Mouse (Mus musculus) C2C12 (cell line): Measurements from ENCODE around the gene Ncbp3. TPM values are rescaled to one million over a fixed set of nuclear protein-coding genes. Genes with fewer than 3 reads are reported as not detected.

ENCODE experiments used
- H3K27me3 ChIP-seq: one replicate; pipeline ENCODE4 v1.6.1; 2011; ENCODE audit not compliant: control insufficient read depth, insufficient read depth, insufficient read length
- H3K36me3 ChIP-seq: one replicate; pipeline ENCODE4 v1.6.1; 2011; ENCODE audit not compliant: control insufficient read depth, insufficient read depth
- H3K4me3 ChIP-seq: one replicate; pipeline ENCODE4 v1.5.1; 2011; ENCODE audit warnings: mild to moderate bottlenecking, control low read depth; ENCODE audit not compliant: poor library complexity, insufficient read depth, severe bottlenecking
- H3K79me2 ChIP-seq: one replicate; pipeline ENCODE4 v1.6.1; 2011; ENCODE audit not compliant: control insufficient read depth, insufficient read depth
- H3K79me3 ChIP-seq: one replicate; pipeline ENCODE4 v1.6.1; 2011; ENCODE audit warnings: low read depth, control low read depth
- H3ac ChIP-seq: one replicate; pipeline ENCODE3; 2011; ENCODE audit warnings: low read depth; ENCODE audit not compliant: control insufficient read depth, insufficient read length
- CEBPB ChIP-seq: IDR thresholded peaks from one replicate; pipeline ENCODE4 v1.6.1; 2011; ENCODE audit warnings: low read depth, mild to moderate bottlenecking, control low read depth, moderate library complexity
- CTCF ChIP-seq: IDR thresholded peaks from one replicate; pipeline ENCODE4 v1.5.1; 2011; ENCODE audit not compliant: control insufficient read depth, insufficient read depth, insufficient read length
- FOSL1 ChIP-seq: IDR thresholded peaks from one replicate; pipeline ENCODE4 v1.8.0; 2011; ENCODE audit warnings: mild to moderate bottlenecking, low read length; ENCODE audit not compliant: poor library complexity, insufficient read depth, severe bottlenecking
- MAX ChIP-seq: IDR thresholded peaks from one replicate; pipeline ENCODE4 v1.6.1; 2011; ENCODE audit warnings: mild to moderate bottlenecking, control low read depth
- MYOD1 ChIP-seq: IDR thresholded peaks from one replicate; pipeline ENCODE4 v1.6.1; 2011; ENCODE audit warnings: low read depth; ENCODE audit not compliant: control insufficient read depth, insufficient read length
- MYOG ChIP-seq: IDR thresholded peaks from one replicate; pipeline ENCODE4 v1.6.1; 2011; ENCODE audit not compliant: control insufficient read depth, insufficient read length; ENCODE audit errors: extremely low read depth
- USF1 ChIP-seq: IDR thresholded peaks from one replicate; pipeline ENCODE4 v1.6.1; 2011; ENCODE audit warnings: low read depth, mild to moderate bottlenecking, control low read depth, moderate library complexity
- polyA plus RNA-seq: library from polyadenylated mRNA; unstranded; fragments of >200 nt; fragmentation: generic; extraction: Trizol; gene quantifications from one replicate; pipeline ENCODE4 v1.2.1, GENCODE M21; 2012; ENCODE audit warnings: missing spikeins

The Ncbp3 gene
- polyA plus RNA-seq, 1 experiment = 3.6 TPM

- no peak for TF ChIP-seq CTCF
- TF ChIP-seq FOSL1 = no peak
- TF ChIP-seq USF1 = no peak
- Histone ChIP-seq H3K36me3 (no peaks in the 10 kb centered on the region), H3K79me3 (no peaks in the 10 kb centered on the region), H3ac (no peak overlapping the region), H3K79me2 (peaks cover 8% of the 10 kb centered on the region), H3K4me3 (no peak overlapping the region), H3K27me3 (no peaks in the 10 kb centered on the region)
Measured at GRCm38 (mm10) chr11:73016103-73016420, 31.5 kb upstream of the Ncbp3 start.

GRCm38 (mm10) chr11:73018471-73019146, 29.0 kb upstream of the Ncbp3 start, which contains the start of gene Camkk1:
TSS of gene Camkk1 (plus strand) at chr11:73019008.
- H3K36me3 ChIP-seq = no peaks in the 10 kb centered on the region
- no peaks in the 10 kb centered on the region for H3K27me3 ChIP-seq
- peaks cover 16% of the 10 kb centered on the region for H3K79me2 ChIP-seq
- TF ChIP-seq FOSL1 = no peak
- no peak for TF ChIP-seq CTCF
- no peak for TF ChIP-seq MYOG
- TF ChIP-seq USF1 = no peak
- TF ChIP-seq CEBPB = no peak
- TF ChIP-seq MYOD1 = no peak
- TF ChIP-seq MAX = no peak
- no peaks in the 10 kb centered on the region for H3K79me3 ChIP-seq
- H3K4me3 ChIP-seq = peak within 1 kb of the TSS; percentile 49
- peak within 1 kb of the TSS; percentile 81 for H3ac ChIP-seq

GRCm38 (mm10) chr11:73019147-73019795, 28.3 kb upstream of the Ncbp3 start:
- Histone ChIP-seq H3K36me3 (no peaks in the 10 kb centered on the region), H3ac (peak overlapping the region; percentile 81), H3K79me3 (no peaks in the 10 kb centered on the region), H3K27me3 (no peaks in the 10 kb centered on the region), H3K4me3 (peak overlapping the region; percentile 49), H3K79me2 (peaks cover 16% of the 10 kb centered on the region)
- TF ChIP-seq MYOD1 = no peak
- TF ChIP-seq MYOG = no peak
- TF ChIP-seq USF1 = peak; percentile 72
- no peak for TF ChIP-seq CTCF
- TF ChIP-seq MAX = peak; percentile 88
- TF ChIP-seq CEBPB = no peak
- TF ChIP-seq FOSL1 = no peak

GRCm38 (mm10) chr11:73020953-73021800, 26.4 kb upstream of the Ncbp3 start:
- H3K79me3 ChIP-seq = no peaks in the 10 kb centered on the region
- H3K27me3 ChIP-seq = no peaks in the 10 kb centered on the region
- no peak overlapping the region for H3ac ChIP-seq
- no peak for TF ChIP-seq MYOD1
- no peak for TF ChIP-seq FOSL1
- TF ChIP-seq CEBPB = no peak
- no peak for TF ChIP-seq MAX
- no peak for TF ChIP-seq MYOG
- TF ChIP-seq CTCF = no peak
- no peak for TF ChIP-seq USF1
- no peak overlapping the region for H3K4me3 ChIP-seq
- H3K36me3 ChIP-seq = no peaks in the 10 kb centered on the region
- peaks cover 16% of the 10 kb centered on the region for H3K79me2 ChIP-seq

GRCm38 (mm10) chr11:73023099-73023498, 24.5 kb upstream of the Ncbp3 start:
- Histone ChIP-seq H3ac (peak overlapping the region; percentile 28), H3K36me3 (peaks cover 2% of the 10 kb centered on the region), H3K79me3 (no peaks in the 10 kb centered on the region), H3K79me2 (peaks cover 16% of the 10 kb centered on the region), H3K4me3 (no peak overlapping the region), H3K27me3 (no peaks in the 10 kb centered on the region)
- TF ChIP-seq CTCF (no peak), MYOD1 (no peak), MAX (no peak), USF1 (no peak), MYOG (no peak), FOSL1 (no peak), CEBPB (no peak)
